Mouse (Mus musculus): ENCODE results near the gene Ncor2. TPM values are rescaled to one million over a fixed set of nuclear protein-coding genes. Genes with fewer than 3 reads are reported as not detected.

Gene Ncor2
- total and polyA plus RNA-seq, 3 experiments = 5.0 to 46.8 TPM; not detected in 1

DNA sequence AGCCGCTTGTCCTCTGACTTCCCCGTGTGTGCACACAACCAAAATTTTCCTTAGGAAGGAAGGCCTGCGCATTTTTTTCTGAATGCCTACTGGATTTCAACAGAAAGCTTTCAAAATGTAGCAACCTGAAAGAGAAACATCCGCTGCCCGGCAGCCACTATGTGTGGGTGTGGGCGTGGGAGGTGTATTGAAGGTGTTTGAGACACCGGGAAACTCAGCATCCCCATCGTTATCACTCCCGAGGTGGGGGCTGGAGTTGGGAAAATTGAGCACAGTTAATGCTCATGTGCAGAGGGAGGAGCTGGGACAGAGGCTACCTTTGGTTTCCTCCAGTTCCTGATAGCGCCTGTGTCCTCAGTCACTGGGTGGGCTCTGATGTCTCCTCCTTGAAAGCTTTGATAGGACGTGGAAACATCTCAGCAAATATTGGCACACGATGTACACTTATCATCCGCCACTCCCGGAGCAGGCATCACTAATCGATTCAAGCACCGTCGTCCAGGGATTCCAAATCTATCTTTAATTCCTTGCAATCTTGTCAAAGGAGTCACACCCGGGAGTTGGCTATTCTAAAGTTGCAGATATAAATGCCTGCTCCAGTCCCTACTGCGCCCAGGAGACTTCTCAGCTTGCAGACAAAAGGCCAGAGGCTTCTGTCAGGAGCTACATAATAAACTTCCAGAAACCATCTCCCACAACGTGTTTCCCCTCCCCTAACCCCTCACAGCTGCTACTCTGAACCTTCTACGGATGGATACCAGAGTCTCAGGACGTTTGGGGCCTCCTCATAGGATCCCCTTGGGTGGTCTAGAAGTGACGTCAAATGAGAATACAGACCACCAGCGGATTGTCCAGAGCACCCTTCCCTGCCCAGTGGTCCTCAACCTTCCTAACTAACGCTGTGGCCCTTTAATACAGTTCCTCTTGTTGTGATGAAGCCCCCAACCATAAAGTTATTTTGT is 14.7 kb upstream of the Ncor2 start:
- TF ChIP-seq POLR2A (IDR thresholded peaks at IDR 0.05; ENCODE audit: control insufficient read depth in 1 of 2, insufficient read depth in 1 of 2, low read depth in 1 of 2, low read length in 2 of 2, poor library complexity in 1 of 2) = no peak
- TF ChIP-seq ZMIZ1 (IDR thresholded peaks at IDR 0.05; ENCODE audit: low read depth, low read length) = no peak
- no peak for TF ChIP-seq CHD1 (IDR thresholded peaks at IDR 0.05; ENCODE audit: low read depth, low read length)
- no peak for TF ChIP-seq MAZ (IDR thresholded peaks at IDR 0.05; ENCODE audit: low read depth, low read length)
- TF ChIP-seq RCOR1 (IDR thresholded peaks at IDR 0.05; ENCODE audit: low read depth, low read length) = no peak
- no peak for TF ChIP-seq USF1 (IDR thresholded peaks at IDR 0.05; ENCODE audit: low read depth, low read length)
- TF ChIP-seq GABPA (IDR thresholded peaks at IDR 0.05; ENCODE audit: low read depth, low read length) = no peak
- no peak for TF ChIP-seq CHD2 (IDR thresholded peaks at IDR 0.05; ENCODE audit: low read length)
- TF ChIP-seq POLR2AphosphoS5 (IDR thresholded peaks at IDR 0.05; ENCODE audit: borderline replicate concordance, low read depth, low read length) = no peak
- no peak for TF ChIP-seq POLR2AphosphoS2 (IDR thresholded peaks at IDR 0.05; ENCODE audit: low read length)
- TF ChIP-seq NELFE (IDR thresholded peaks at IDR 0.05; ENCODE audit: low read depth, low read length) = no peak
- TF ChIP-seq E2F4 (IDR thresholded peaks at IDR 0.05; ENCODE audit: borderline replicate concordance, low read depth, low read length) = no peak
- TF ChIP-seq NRF1 (IDR thresholded peaks at IDR 0.05; ENCODE audit: insufficient read depth, low read depth, low read length, poor library complexity, severe bottlenecking) = no peak
- TF ChIP-seq MYC (IDR thresholded peaks at IDR 0.05; ENCODE audit: low read depth, low read length) = no peak
- TF ChIP-seq MXI1 (IDR thresholded peaks at IDR 0.05; ENCODE audit: low read depth, low read length) = no peak
- no peak for TF ChIP-seq TCF12 (IDR thresholded peaks at IDR 0.05; ENCODE audit: low read depth, low read length)
- no peak for TF ChIP-seq ZNF384 (IDR thresholded peaks at IDR 0.05; ENCODE audit: low read depth, low read length)
- TF ChIP-seq SIN3A (IDR thresholded peaks at IDR 0.05; ENCODE audit: low read length) = no peak
- no peak for TF ChIP-seq HCFC1 (IDR thresholded peaks at IDR 0.05; ENCODE audit: low read depth, low read length)
- no peak for TF ChIP-seq MAFK (IDR thresholded peaks at IDR 0.05; ENCODE audit: borderline replicate concordance, low read depth, low read length)

More for the DNA sequence above, 14.7 kb upstream of the Ncor2 start:
- no peak overlapping the region for H3K4me3 ChIP-seq (ENCODE audit: control insufficient read depth in 1 of 2, insufficient read depth in 1 of 2, low read depth in 2 of 2, low read length in 2 of 2)
- no peaks in the 10 kb centered on the region for H3K9me3 ChIP-seq (replicated peaks; ENCODE audit: insufficient read depth, low read length)
- no peak overlapping the region for H3K9ac ChIP-seq (ENCODE audit: control insufficient read depth, low read depth, low read length, poor library complexity, severe bottlenecking)
- no peaks in the 10 kb centered on the region; a peak in 1 of 4 replicates for H3K36me3 ChIP-seq (ENCODE audit: control insufficient read depth in 1 of 2, insufficient read depth in 2 of 2, low read length in 2 of 2)
- H3K79me2 ChIP-seq (ENCODE audit: control insufficient read depth, insufficient read depth, low read length, poor library complexity) = no peaks in the 10 kb centered on the region
- peaks cover 0 to 3% of the 10 kb centered on the region in 2 experiments; a peak in 2 of 4 replicates for H3K27me3 ChIP-seq (ENCODE audit: control insufficient read depth in 1 of 2, insufficient read depth in 2 of 2, low read length in 2 of 2)
- DNase-seq (ENCODE audit: low read depth, low spot score) = no peak
- H3K27ac ChIP-seq (ENCODE audit: control insufficient read depth, low read depth, low read length) = no peak overlapping the region
- H3K4me1 ChIP-seq (ENCODE audit: control insufficient read depth in 1 of 2, insufficient read depth in 2 of 2, low read length in 2 of 2) = peaks cover 0 to 2% of the 10 kb centered on the region in 2 experiments; a peak in 1 of 4 replicates
